Mouse (Mus musculus) small intestine, adult 2 months (tissue): Measurements from ENCODE around the gene Gm11077.

Experiments
- CTCF ChIP-seq: fragments of 200-500 bp; IDR thresholded peaks from 2 replicates; pipeline ENCODE4 v1.5.1; 2012; ENCODE audit warnings: low read depth, mild to moderate bottlenecking, control low read depth, inconsistent platforms, low read length, moderate library complexity, mixed read lengths; ENCODE audit not compliant: insufficient replicate concordance, insufficient read length; ENCODE audit errors: extremely low read depth
- POLR2A ChIP-seq: fragments of 200-500 bp; IDR thresholded peaks from 2 replicates; pipeline ENCODE4 v1.6.1; 2012; ENCODE audit warnings: low read depth, mild to moderate bottlenecking, control low read depth, inconsistent platforms, low read length, moderate library complexity

GRCm38 (mm10) chr6:140800587-140800986 is 71.5 kb downstream of the Gm11077 start:
- TF ChIP-seq CTCF (no peak), POLR2A (no peak)
